Mouse (Mus musculus): Measurements from ENCODE around the gene Tmc6. TPM values are rescaled to one million over a fixed set of nuclear protein-coding genes. Genes with fewer than 3 reads are reported as not detected.
A peak's percentile ranks its signal among the peaks of the same experiment; 100 is the strongest.
"Not testable (repeated sequence)": the region's sequence is repeated elsewhere in the genome, so short reads cannot be mapped to it uniquely, and the experiment has no call there.

Tmc6 gene
- polyA plus RNA-seq, 1 experiment from 2014 or later = 62.1 TPM

GRCm38 (mm10) chr11:117815850-117816249, 33.9 kb upstream of the Tmc6 start:
- H3K4me2 ChIP-seq; ATAC-seq (replicated peaks; ENCODE audit: low FRiP score); DNase-seq (ENCODE audit: low spot score); H3K27me3 ChIP-seq (replicated peaks; ENCODE audit: control insufficient read depth, insufficient read depth, low read length); H3K9ac ChIP-seq (ENCODE audit: low read depth, low read length); H3K4me3 ChIP-seq (ENCODE audit: low read depth, low read length); H3K9me3 ChIP-seq (ENCODE audit: control insufficient read depth, low read length); H3K4me1 ChIP-seq (replicated peaks; ENCODE audit: control insufficient read depth, insufficient read depth, low read length): not testable (repeated sequence)
- 69% methylated on average over 9 of the region's 9 CpGs for WGBS
- Histone ChIP-seq H3K36me3 (ENCODE audit: control insufficient read depth, insufficient read depth, low read length) (peaks cover 49% of the 10 kb centered on the region), H3K27ac (ENCODE audit: low read depth, low read length) (0 out of 2 replicates have a peak overlapping the region, but pooled peaks have one; percentile 2)

DNA sequence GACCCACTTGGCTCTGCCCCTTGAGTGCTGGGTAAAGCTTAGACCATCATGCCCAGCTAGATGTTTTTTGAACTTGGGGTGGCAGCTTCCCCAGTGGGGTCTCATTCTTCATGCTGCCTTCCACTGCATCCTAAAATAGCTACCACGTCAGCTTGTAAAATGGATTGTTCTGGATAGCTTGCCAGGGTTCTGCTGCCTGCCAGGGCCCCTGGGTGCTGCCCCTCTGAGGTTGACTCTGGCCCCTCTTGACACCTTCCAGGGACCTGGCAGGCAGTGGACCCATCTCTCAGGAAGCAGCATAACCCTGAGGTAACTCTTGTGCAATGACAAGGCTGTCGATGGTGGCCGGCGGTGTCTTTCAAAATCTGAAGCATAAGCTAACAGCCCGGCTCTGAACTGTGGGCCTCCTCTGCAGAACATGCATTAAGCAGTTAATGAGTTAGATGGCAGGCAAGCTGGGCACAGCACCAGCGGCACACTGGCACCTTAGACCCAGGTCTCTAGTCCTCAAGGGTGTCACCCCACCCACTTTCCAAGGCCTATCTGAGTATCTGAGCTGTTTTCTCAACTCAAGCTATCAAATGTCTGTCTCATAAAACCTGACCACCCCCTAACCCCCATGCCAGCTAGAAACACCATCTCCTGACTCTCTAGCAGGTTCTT, 32.8 kb upstream of the Tmc6 start:
- peaks cover 16% of the 10 kb centered on the region for H3K4me1 ChIP-seq (replicated peaks; ENCODE audit: control insufficient read depth, insufficient read depth, low read length)
- no peak overlapping the region for H3K4me2 ChIP-seq
- no peaks in the 10 kb centered on the region for H3K27me3 ChIP-seq (replicated peaks; ENCODE audit: control insufficient read depth, insufficient read depth, low read length)
- peaks cover 48% of the 10 kb centered on the region for H3K36me3 ChIP-seq (ENCODE audit: control insufficient read depth, insufficient read depth, low read length)
- H3K4me3 ChIP-seq (ENCODE audit: low read depth, low read length) = no peak overlapping the region
- DNase-seq (ENCODE audit: low spot score) = no peak
- no peaks in the 10 kb centered on the region for H3K9me3 ChIP-seq (ENCODE audit: control insufficient read depth, low read length)
- ATAC-seq (replicated peaks; ENCODE audit: low FRiP score) = no peak
- 83% methylated on average over 6 of the region's 6 CpGs for WGBS
- H3K9ac ChIP-seq (ENCODE audit: low read depth, low read length) = no peak overlapping the region
- H3K27ac ChIP-seq (ENCODE audit: low read depth, low read length) = 0 out of 2 replicates have a peak overlapping the region, but pooled peaks have one; percentile 29

DNA sequence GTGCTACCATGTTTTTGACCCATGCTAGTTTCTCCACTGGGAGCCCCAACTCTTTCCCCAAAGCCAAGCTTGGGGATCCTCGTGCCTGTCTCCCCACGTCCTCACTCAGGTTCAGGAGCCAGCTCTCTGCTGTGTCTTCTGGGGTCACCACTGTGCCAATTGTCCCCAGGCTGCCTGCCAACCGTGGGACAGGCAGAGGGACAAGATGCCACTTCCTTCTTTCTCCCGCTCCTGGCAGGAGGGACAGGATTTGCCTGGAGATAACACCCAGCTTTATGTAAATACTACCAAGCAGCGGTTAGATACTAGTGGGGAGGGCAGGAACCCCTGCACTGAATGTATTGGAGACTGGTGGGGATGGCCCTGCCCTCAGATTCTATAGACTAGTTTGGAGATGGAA, 31.9 kb upstream of the Tmc6 start:
- H3K27ac ChIP-seq (ENCODE audit: low read depth, low read length) = no peak overlapping the region
- ATAC-seq (replicated peaks; ENCODE audit: low FRiP score) (no peak), DNase-seq (ENCODE audit: low spot score) (no peak)
- no peak overlapping the region for H3K4me3 ChIP-seq (ENCODE audit: low read depth, low read length)
- WGBS = 71% methylated on average over 5 of the region's 5 CpGs
- H3K4me1 ChIP-seq (replicated peaks; ENCODE audit: control insufficient read depth, insufficient read depth, low read length) = peaks cover 21% of the 10 kb centered on the region
- no peak overlapping the region for H3K9ac ChIP-seq (ENCODE audit: low read depth, low read length)
- peaks cover 47% of the 10 kb centered on the region for H3K36me3 ChIP-seq (ENCODE audit: control insufficient read depth, insufficient read depth, low read length)
- no peak overlapping the region for H3K4me2 ChIP-seq
- no peaks in the 10 kb centered on the region for H3K27me3 ChIP-seq (replicated peaks; ENCODE audit: control insufficient read depth, insufficient read depth, low read length)
- H3K9me3 ChIP-seq (ENCODE audit: control insufficient read depth, low read length) = no peaks in the 10 kb centered on the region

DNA sequence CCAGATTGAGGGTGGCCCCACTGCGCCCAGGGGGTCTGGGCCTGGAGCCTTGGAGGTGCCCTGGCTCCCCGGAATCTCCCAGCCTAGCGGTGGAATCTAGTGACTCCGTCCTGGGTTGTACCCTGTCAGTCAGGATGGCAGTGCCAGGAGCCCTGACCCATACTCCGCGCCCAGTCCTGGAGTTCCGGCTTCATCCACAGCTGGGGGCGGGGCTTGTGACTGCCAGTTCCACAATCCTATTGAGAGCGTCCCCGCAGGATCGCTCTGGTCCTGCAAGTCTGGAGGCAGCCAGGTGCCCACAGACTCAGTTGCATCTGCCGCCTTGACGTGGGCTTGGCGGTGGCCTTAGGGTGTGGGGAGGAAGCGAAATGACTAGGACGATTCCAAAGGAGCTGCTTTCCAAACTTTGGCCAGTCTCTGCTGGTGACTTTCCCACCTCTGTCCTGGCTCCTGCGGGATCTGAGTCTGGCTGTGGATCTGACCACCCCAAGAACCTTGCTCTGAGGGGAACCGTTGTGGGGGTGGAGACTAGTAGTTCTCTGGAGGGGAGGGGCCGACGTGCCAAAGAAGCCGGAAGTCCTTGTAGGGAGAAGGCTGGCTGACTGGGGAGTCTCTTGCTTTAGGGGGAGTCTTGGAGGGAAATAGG, 28.5 kb upstream of the Tmc6 start:
- H3K4me2 ChIP-seq = peak overlapping the region; percentile 99
- H3K9ac ChIP-seq (ENCODE audit: low read depth, low read length) = peak overlapping the region; percentile 98
- DNase-seq (ENCODE audit: low spot score) (peak; percentile 82), ATAC-seq (replicated peaks; ENCODE audit: low FRiP score) (peak; percentile 75)
- H3K9me3 ChIP-seq (ENCODE audit: control insufficient read depth, low read length) = no peaks in the 10 kb centered on the region
- H3K27me3 ChIP-seq (replicated peaks; ENCODE audit: control insufficient read depth, insufficient read depth, low read length) = no peaks in the 10 kb centered on the region
- peaks cover 30% of the 10 kb centered on the region for H3K36me3 ChIP-seq (ENCODE audit: control insufficient read depth, insufficient read depth, low read length)
- peak overlapping the region; percentile 92 for H3K27ac ChIP-seq (ENCODE audit: low read depth, low read length)
- WGBS = under 1% methylated on average over 21 of the region's 21 CpGs
- peaks cover 22% of the 10 kb centered on the region for H3K4me1 ChIP-seq (replicated peaks; ENCODE audit: control insufficient read depth, insufficient read depth, low read length)
- peak overlapping the region; percentile 98 for H3K4me3 ChIP-seq (ENCODE audit: low read depth, low read length)

GRCm38 (mm10) chr11:117809407-117810311, 27.7 kb upstream of the Tmc6 start, which contains the start of the genes Gm20708 and Syngr2:
Gm20708 (plus strand) TSS chr11:117809668.
Syngr2 (plus strand) TSS chr11:117809668.
- WGBS = under 1% methylated on average over 75 of the region's 75 CpGs
- no peaks in the 10 kb centered on the region for H3K27me3 ChIP-seq (replicated peaks; ENCODE audit: control insufficient read depth, insufficient read depth, low read length)
- peak within 1 kb of the TSS; percentile 92 for H3K27ac ChIP-seq (ENCODE audit: low read depth, low read length)
- H3K4me2 ChIP-seq = peak within 1 kb of the TSS; percentile 99
- peaks cover 22% of the 10 kb centered on the region for H3K4me1 ChIP-seq (replicated peaks; ENCODE audit: control insufficient read depth, insufficient read depth, low read length)
- peak within 1 kb of the TSS; percentile 98 for H3K9ac ChIP-seq (ENCODE audit: low read depth, low read length)
- peak within 1 kb of the TSS; percentile 98 for H3K4me3 ChIP-seq (ENCODE audit: low read depth, low read length)
- peaks cover 25% of the 10 kb centered on the region for H3K36me3 ChIP-seq (ENCODE audit: control insufficient read depth, insufficient read depth, low read length)
- peak; percentile 75 for ATAC-seq (replicated peaks; ENCODE audit: low FRiP score)
- H3K9me3 ChIP-seq (ENCODE audit: control insufficient read depth, low read length) = no peaks in the 10 kb centered on the region
- peak; percentile 86 for DNase-seq (ENCODE audit: low spot score)

DNA sequence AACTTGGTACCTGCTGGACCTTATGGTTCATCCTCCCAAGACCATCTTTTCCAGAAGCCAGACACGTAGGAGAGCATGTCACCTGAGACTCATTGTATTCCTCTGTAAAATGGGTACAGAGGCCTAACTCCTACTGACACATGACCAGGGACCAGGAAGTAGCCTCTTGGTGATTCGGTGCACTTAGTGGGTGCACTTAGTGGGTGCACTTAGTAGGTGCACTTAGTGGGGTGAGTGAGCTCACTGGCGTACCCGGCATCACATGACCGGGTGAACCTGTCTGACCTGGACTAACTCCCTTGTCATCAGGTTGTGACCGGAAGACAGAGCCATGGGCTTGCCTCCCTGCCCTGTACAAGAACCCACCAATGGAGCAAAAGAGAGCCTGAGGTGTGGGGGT, 24.8 kb upstream of the Tmc6 start:
- ATAC-seq (replicated peaks; ENCODE audit: low FRiP score) = no peak
- H3K27ac ChIP-seq (ENCODE audit: low read depth, low read length) = no peak overlapping the region
- no peak for DNase-seq (ENCODE audit: low spot score)
- H3K4me2 ChIP-seq = no peak overlapping the region
- H3K36me3 ChIP-seq (ENCODE audit: control insufficient read depth, insufficient read depth, low read length) = peaks cover 5% of the 10 kb centered on the region; the same call in 1 of the 2 replicates
- H3K9ac ChIP-seq (ENCODE audit: low read depth, low read length) = no peak overlapping the region
- peaks cover 25% of the 10 kb centered on the region for H3K4me1 ChIP-seq (replicated peaks; ENCODE audit: control insufficient read depth, insufficient read depth, low read length)
- H3K4me3 ChIP-seq (ENCODE audit: low read depth, low read length) = no peak overlapping the region
- no peaks in the 10 kb centered on the region for H3K9me3 ChIP-seq (ENCODE audit: control insufficient read depth, low read length)
- 95% methylated on average over 6 of the region's 6 CpGs for WGBS
- no peaks in the 10 kb centered on the region for H3K27me3 ChIP-seq (replicated peaks; ENCODE audit: control insufficient read depth, insufficient read depth, low read length)

DNA sequence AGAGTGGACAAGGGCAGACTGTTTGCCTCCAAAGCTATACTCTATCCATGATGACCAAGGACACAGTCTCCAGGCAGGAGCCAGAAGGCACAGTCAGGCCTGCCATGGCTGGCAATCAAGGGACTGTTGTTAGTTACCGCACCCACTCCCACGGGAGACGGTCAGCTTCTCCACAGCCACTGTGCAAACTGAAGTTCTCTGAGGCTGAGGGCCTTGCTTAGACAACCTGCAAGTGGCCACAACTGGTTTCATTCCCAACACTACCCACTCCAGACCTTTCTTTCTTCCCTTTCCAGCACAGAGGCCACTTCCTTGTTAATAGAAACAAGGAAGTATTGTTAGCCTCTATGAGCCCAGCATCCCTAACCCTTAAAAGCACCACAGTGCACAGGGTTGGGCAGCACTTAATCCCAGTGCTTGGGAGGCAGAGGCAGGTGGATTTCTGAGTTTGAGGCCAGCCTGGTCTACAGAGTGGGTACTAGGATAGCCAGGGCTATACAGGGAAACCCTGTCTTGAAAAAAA, 21.2 kb upstream of the Tmc6 start:
- Histone ChIP-seq H3K9ac (ENCODE audit: low read depth, low read length) (no peak overlapping the region), H3K4me1 (replicated peaks; ENCODE audit: control insufficient read depth, insufficient read depth, low read length) (peaks cover 26% of the 10 kb centered on the region), H3K9me3 (ENCODE audit: control insufficient read depth, low read length) (no peaks in the 10 kb centered on the region), H3K4me3 (ENCODE audit: low read depth, low read length) (no peak overlapping the region), H3K36me3 (ENCODE audit: control insufficient read depth, insufficient read depth, low read length) (peaks cover 5% of the 10 kb centered on the region; the same call in 1 of the 2 replicates), H3K27me3 (replicated peaks; ENCODE audit: control insufficient read depth, insufficient read depth, low read length) (no peaks in the 10 kb centered on the region), H3K27ac (ENCODE audit: low read depth, low read length) (peak overlapping the region; percentile 1; the same call in 1 of the 2 replicates), H3K4me2 (peak overlapping the region; percentile 2)
- 84% methylated on average over 3 of the region's 3 CpGs for WGBS
- no peak for DNase-seq (ENCODE audit: low spot score)
- ATAC-seq (replicated peaks; ENCODE audit: low FRiP score) = no peak

- Histone ChIP-seq H3K4me1 (replicated peaks; ENCODE audit: control insufficient read depth, insufficient read depth, low read length) (peaks cover 40% of the 10 kb centered on the region), H3K27me3 (replicated peaks; ENCODE audit: control insufficient read depth, insufficient read depth, low read length) (no peaks in the 10 kb centered on the region), H3K4me3 (ENCODE audit: low read depth, low read length) (peak overlapping the region; percentile 24; the same call in 1 of the 2 replicates), H3K4me2 (peak overlapping the region; percentile 82), H3K9me3 (ENCODE audit: control insufficient read depth, low read length) (no peaks in the 10 kb centered on the region), H3K9ac (ENCODE audit: low read depth, low read length) (no peak overlapping the region), H3K36me3 (ENCODE audit: control insufficient read depth, insufficient read depth, low read length) (peaks cover 5% of the 10 kb centered on the region; the same call in 1 of the 2 replicates), H3K27ac (ENCODE audit: low read depth, low read length) (no peak overlapping the region)
- no peak for DNase-seq (ENCODE audit: low spot score)
- WGBS = 84% methylated on average over 7 of the region's 7 CpGs
- ATAC-seq (replicated peaks; ENCODE audit: low FRiP score) = no peak
Measured at GRCm38 (mm10) chr11:117801650-117802049, 19.7 kb upstream of the Tmc6 start.

Measured in liver, embryonic 11.5 days (tissue).